Mouse (Mus musculus): ENCODE data around the gene Sept5.

Sept5 gene

GRCm38 (mm10) chr16:18611752-18612151, 18.0 kb downstream of the Sept5 start:
- no peak for DNase-seq (ENCODE audit: low spot score)

DNA sequence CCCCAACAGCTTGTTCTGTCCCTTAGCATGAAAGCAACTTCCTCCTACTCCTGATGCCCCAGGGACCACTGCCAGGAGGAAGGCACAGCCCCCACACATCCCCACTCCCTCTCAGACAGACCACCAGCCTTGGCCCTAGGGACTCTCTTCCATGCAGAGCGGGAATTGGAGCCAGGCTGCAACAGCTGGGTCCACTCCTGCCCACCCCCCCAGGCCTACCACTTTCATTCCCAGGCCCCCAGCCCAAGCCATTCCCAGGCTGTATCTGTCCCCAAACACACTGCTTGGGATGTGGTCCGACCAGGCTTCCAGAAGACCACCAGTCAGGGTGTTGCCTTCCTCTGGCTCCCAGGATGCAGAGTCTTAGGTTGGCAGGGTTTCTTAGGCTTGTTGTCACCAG, 20.7 kb downstream of the Sept5 start:
- no peak for DNase-seq (ENCODE audit: low spot score)

DNA sequence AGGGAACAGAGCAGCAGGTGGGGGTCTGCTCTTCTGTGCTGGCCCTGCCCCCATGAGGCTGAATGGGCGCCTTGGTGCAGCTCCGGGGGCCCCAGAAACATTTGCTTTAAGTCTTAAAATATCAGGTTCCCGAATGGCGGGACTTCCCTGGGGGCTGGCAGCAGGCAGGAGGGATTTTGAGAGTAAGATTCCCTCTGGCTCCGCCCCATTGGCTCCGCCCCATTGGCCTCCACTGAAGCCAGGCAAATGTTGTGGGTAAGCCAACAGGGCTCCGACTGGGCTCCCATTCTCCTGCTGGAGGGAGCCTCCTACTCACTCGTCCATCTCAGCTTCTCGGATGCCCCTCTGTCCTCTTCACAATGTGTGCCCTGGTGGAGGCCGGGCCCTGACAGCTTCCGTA, 21.5 kb downstream of the Sept5 start:
- peak; percentile 64 for DNase-seq (ENCODE audit: low spot score)

DNA sequence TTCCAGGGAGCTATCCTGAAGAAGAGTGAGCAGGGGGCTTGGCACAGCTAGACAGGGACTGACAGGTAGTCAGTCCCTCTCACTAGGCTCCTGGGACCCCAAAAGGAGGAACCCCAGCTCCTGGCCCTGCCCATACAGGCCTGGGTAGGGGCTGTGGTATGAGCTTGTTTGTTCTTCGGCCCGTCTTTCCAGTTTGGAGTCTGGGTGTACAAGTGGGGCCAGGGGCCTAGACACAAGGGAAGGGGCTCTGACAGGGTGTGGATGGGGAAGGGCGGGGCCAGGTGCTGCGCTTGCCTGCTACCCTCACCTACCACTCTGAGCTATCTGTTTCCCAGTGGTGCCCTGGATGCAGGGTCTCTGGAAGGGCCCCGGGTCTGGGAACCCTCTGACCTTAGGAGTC, 24.0 kb downstream of the Sept5 start:
- no peak for DNase-seq (ENCODE audit: low spot score)

DNA sequence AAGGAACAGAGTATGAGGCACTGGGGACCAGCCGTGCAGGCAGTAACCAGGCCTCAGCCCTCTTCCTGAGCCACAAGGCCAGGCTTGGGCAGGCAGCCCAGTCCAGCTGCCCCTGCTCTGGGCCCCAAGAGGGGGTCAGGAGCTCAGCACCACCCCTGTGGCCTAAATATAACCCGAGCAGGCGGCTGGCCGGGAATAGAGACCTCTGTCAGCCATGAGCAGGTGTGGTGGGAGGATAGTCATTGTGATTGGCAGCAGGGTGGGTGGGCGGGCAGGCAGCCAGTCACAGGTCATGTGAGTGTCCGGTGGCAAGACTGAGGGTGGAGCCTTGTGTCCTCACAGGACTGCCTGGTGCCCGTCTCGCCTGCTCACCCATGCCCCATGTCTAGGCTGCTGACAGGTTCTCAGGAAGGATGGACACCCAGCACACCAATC, 25.5 kb downstream of the Sept5 start:
- no peak for DNase-seq (ENCODE audit: low spot score)

DNA sequence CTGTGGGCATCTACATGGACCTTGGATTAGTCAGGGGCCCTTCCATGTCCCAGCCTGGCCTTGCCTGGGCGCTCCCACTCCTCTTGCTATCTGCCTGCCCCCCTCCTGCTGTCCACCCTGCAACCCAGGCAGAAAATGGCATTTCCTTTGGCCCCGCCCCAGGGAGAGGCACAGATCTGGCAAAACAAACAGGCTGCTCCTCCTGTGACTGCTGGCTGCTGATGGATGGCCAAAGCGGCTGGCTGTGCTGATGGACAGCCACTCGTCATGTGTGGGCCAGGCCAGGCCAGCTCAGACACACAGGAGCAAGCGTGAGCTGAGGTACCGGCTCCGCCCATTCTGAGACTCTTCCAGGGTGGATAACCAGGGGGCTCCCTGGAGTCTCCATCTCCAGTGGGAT, 28.3 kb downstream of the Sept5 start:
- no peak for DNase-seq (ENCODE audit: low spot score)

DNA sequence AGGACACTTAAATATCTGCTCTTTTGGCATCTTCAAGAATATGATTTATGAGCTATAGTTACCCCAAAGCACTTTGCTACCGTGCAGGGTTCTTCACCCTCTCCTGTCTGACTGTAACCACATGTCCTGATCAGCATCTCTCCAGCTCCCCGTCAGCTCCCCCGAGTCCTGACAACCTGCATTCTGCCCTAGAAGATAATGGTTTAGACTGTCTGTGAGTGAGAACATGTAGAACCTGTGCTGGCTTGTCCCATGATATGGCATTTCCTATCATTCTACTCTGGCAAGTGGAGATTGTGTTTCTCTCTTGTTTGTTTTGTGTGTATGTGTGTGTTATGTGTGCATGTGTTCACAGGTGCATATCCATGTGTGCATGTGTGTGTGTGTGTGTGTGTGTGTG, 31.7 kb downstream of the Sept5 start:
- no peak for DNase-seq (ENCODE audit: low spot score)

GRCm38 (mm10) chr16:18596255-18596654, 33.5 kb downstream of the Sept5 start:
- no peak for DNase-seq (ENCODE audit: low spot score)

- no peak for DNase-seq (ENCODE audit: low spot score)
These were observed 35.8 kb downstream of the Sept5 start for GRCm38 (mm10) chr16:18593930-18594329.

- DNase-seq (ENCODE audit: low spot score): peak; percentile 70
These were observed 38.4 kb downstream of the Sept5 start for GRCm38 (mm10) chr16:18591047-18592018.

GRCm38 (mm10) chr16:18589804-18590790, 39.7 kb downstream of the Sept5 start, which contains the start of gene Tbx1:
TSS of gene Tbx1 (minus strand) at chr16:18590671.
- DNase-seq (ENCODE audit: low spot score): peak; percentile 53

GRCm38 (mm10) chr16:18589080-18589621, 40.6 kb downstream of the Sept5 start:
- DNase-seq (ENCODE audit: low spot score): no peak

- no peak for DNase-seq (ENCODE audit: low spot score)
These were observed 41.1 kb downstream of the Sept5 start for GRCm38 (mm10) chr16:18588738-18589055.

DNA sequence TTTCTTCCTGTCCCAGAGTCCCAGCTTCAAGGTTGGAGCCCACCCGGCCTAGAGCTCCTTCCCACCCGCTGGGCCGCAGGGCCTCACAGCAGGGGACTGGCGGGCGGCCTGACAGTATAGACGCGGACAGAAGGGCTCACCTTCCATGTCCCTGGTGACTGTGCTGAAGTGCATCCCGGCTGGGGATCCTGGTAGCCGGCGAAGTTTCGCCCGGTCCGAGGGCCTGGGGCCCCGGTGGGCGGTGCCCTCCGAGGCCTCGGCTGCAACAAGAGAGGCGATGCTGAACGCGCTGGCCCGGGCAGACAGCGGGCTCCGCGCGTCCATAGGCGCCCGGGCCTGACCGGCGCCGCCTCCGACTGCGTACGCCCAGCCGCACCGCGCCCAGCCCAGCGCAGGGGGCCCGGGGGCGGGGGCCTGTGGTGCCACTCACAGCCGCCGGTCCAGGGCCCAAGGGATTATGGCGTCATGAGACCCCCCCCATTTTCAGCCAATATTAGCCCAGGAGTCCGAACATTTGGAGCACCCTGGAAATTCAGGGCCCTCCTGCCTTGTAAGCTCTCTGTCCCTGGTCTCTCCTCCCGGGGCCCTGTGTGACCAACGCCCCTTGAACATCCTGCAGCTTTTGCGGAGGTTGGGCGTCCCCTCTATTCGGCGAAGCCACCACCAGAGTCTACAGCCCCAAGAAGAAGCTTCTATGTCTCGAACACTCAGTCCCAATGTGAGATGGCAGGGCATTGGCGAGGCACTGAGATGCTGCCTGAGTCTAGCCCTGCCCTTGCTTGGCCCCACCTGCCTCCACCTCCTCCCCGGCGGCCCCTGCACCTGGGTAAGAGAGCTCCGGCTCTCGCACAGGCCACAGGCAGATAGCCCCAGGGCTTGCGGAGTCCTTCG, 41.7 kb downstream of the Sept5 start:
- no peak for DNase-seq (ENCODE audit: low spot score)

- DNase-seq (ENCODE audit: low spot score): no peak
These were observed 42.7 kb downstream of the Sept5 start for GRCm38 (mm10) chr16:18586906-18587546.

DNA sequence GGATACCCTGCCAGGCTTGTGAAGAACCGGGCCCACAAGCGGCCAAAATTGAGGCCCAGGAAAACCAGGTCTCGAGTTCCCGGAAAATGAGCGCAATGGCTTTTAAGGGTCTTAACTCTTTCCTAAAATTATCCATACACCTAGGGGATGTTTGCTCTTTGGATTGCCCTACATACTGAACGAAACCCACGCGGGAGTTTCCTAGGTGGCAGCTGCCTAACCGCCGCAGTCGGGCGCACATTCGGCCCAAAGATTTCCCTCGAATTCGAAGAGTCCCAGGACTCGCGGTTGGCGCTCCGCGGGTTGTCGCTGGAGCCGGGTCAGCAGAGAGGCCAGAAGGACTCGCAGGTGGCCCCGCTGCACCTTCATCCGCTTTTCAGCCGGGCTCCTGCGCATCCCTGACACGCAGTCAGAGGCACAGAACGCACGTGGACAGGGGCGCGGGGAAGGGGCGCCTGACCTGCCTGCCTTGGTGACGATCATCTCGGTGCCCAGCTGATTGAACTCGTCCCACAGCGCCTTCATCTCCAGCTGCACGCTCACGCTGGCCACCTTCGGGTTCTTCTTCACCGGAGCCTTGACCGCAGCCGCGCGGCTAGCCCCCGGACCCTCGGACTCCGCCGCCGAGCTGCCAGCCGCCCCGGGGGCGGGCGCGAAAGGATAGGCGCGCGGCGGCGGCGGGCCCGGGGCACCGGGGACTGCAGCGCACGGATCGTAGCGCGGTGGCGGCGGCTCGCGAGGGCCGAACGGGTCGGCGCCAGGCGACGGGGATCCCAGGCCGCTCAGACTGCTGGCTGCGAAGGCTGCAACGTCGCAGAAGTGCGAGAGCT, 43.5 kb downstream of the Sept5 start:
- DNase-seq (ENCODE audit: low spot score): no peak

GRCm38 (mm10) chr16:18585676-18586075, 44.1 kb downstream of the Sept5 start:
- DNase-seq (ENCODE audit: low spot score): no peak

DNA sequence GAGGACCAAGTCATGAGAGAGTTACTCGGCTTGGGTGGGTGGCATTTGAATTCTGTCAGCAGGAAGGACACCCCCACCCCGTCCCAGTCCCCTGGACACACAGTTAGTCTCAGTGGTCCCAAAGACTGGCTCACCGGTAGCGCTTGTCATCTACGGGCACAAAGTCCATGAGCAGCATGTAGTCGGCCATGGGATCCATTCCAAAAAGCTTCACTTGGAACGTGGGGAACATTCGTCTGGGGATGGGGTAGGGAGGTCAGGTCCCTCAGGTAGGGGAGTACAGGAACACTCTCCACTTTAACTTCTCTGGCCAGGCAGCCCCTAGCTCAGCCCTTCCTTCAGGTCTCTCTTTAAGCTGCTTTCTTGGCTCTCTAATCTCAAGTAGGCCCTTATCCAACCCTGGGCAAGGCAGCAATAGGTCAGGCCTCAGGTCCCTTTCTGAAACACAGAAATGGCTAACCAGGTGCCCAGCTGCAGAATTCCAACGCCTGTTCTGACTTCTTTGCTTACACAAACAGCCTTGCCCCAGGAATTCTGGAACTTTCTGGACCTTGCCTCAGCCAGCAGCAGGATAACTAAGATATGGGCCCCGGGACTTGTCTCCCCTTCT, 44.7 kb downstream of the Sept5 start:
- no peak for DNase-seq (ENCODE audit: low spot score)

DNA sequence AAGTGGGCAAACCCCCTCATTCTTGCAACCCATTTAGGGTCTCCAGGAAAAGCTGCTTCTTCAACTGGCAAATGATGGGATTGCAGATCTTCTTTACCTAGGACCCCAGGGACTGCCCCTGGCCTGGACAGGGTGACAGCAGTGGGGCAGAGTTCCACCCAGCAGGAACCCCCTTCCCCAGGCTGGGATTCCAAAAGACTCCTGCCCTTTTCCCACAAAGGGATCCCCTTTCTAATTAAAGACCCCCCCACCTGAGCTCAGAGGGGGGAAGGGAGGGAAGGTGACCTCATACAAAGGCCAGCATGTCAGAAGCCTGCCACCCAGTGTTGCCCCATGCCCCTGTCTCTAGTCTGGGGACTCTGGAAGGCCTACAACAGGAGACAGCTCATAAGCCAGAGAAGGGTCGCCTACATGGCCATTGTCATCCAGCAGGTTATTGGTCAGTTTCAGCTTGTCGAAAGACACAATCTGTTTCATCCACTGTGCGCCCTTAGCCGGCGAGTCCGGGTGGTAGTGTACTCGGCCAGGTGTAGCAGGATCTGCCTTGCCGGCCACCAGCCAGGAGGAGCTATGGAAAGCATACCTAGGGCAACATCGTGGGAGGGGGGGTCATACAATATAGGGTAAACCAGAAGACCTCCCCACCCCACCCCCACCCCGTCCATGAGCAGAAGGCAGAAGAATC, 45.9 kb downstream of the Sept5 start:
- DNase-seq (ENCODE audit: low spot score): no peak

All from embryo, embryonic 10 days (tissue).